Mouse (Mus musculus): ENCODE data around the gene Naa15. TPM values are rescaled to one million over a fixed set of nuclear protein-coding genes. Genes with fewer than 3 reads are reported as not detected.
A peak's percentile ranks its signal among the peaks of the same experiment; 100 is the strongest.

Gene Naa15
- polyA plus RNA-seq, 1 experiment from 2014 or later = 41.5 TPM

- H3K4me1 ChIP-seq (ENCODE audit: control insufficient read depth, insufficient read depth, low read length) = peaks cover 20% of the 10 kb centered on the region
- H3K27ac ChIP-seq (replicated peaks; ENCODE audit: low read depth, low read length) = no peak overlapping the region
- H3K4me2 ChIP-seq (ENCODE audit: low read length) = no peak overlapping the region
- no peak overlapping the region for H3K4me3 ChIP-seq (replicated peaks; ENCODE audit: low read depth, low read length)
- H3K36me3 ChIP-seq (ENCODE audit: control insufficient read depth, insufficient read depth, low read length) = no peaks in the 10 kb centered on the region
- 89% methylated on average over 7 of the region's 7 CpGs for WGBS
- no peak overlapping the region for H3K9ac ChIP-seq (replicated peaks; ENCODE audit: low read length)
- DNase-seq (no peak), ATAC-seq (ENCODE audit: low FRiP score, low TSS enrichment) (no peak)
- H3K9me3 ChIP-seq (ENCODE audit: control insufficient read depth, low read length) = no peaks in the 10 kb centered on the region
- H3K27me3 ChIP-seq (ENCODE audit: control insufficient read depth, insufficient read depth, low read length) = no peaks in the 10 kb centered on the region
Observed at GRCm38 (mm10) chr3:51412457-51412856, 2.5 kb upstream of the Naa15 start.

- ATAC-seq (ENCODE audit: low FRiP score, low TSS enrichment) (no peak), DNase-seq (no peak)
- Histone ChIP-seq H3K4me3 (replicated peaks; ENCODE audit: low read depth, low read length) (no peak overlapping the region), H3K4me2 (ENCODE audit: low read length) (no peak overlapping the region), H3K27ac (replicated peaks; ENCODE audit: low read depth, low read length) (no peak overlapping the region), H3K9me3 (ENCODE audit: control insufficient read depth, low read length) (no peaks in the 10 kb centered on the region), H3K27me3 (ENCODE audit: control insufficient read depth, insufficient read depth, low read length) (no peaks in the 10 kb centered on the region), H3K4me1 (ENCODE audit: control insufficient read depth, insufficient read depth, low read length) (peaks cover 19% of the 10 kb centered on the region), H3K36me3 (ENCODE audit: control insufficient read depth, insufficient read depth, low read length) (no peaks in the 10 kb centered on the region), H3K9ac (replicated peaks; ENCODE audit: low read length) (no peak overlapping the region)
- 91% methylated on average over 1 of the region's 1 CpGs for WGBS
Observed at GRCm38 (mm10) chr3:51413276-51413675, 1.7 kb upstream of the Naa15 start.

- under 1% methylated on average over 29 of the region's 30 CpGs for WGBS
- H3K4me2 ChIP-seq (ENCODE audit: low read length) = peak overlapping the region; percentile 85
- ATAC-seq (ENCODE audit: low FRiP score, low TSS enrichment) = no peak
- no peaks in the 10 kb centered on the region for H3K36me3 ChIP-seq (ENCODE audit: control insufficient read depth, insufficient read depth, low read length)
- peak overlapping the region; percentile 89 for H3K9ac ChIP-seq (replicated peaks; ENCODE audit: low read length)
- peak overlapping the region; percentile 93 for H3K4me3 ChIP-seq (replicated peaks; ENCODE audit: low read depth, low read length)
- H3K9me3 ChIP-seq (ENCODE audit: control insufficient read depth, low read length) = no peaks in the 10 kb centered on the region
- DNase-seq = no peak
- H3K4me1 ChIP-seq (ENCODE audit: control insufficient read depth, insufficient read depth, low read length) = peaks cover 27% of the 10 kb centered on the region
- peak overlapping the region; percentile 92 for H3K27ac ChIP-seq (replicated peaks; ENCODE audit: low read depth, low read length)
- no peaks in the 10 kb centered on the region for H3K27me3 ChIP-seq (ENCODE audit: control insufficient read depth, insufficient read depth, low read length)
Observed at GRCm38 (mm10) chr3:51416073-51416363, 1.1 kb downstream of the Naa15 start.

- peak; percentile 66 for ATAC-seq (ENCODE audit: low FRiP score, low TSS enrichment)
- peak; percentile 52 for DNase-seq
- Histone ChIP-seq H3K9me3 (ENCODE audit: control insufficient read depth, low read length) (no peaks in the 10 kb centered on the region), H3K9ac (replicated peaks; ENCODE audit: low read length) (peak overlapping the region; percentile 89), H3K36me3 (ENCODE audit: control insufficient read depth, insufficient read depth, low read length) (no peaks in the 10 kb centered on the region), H3K4me2 (ENCODE audit: low read length) (peak overlapping the region; percentile 85), H3K27me3 (ENCODE audit: control insufficient read depth, insufficient read depth, low read length) (no peaks in the 10 kb centered on the region), H3K4me3 (replicated peaks; ENCODE audit: low read depth, low read length) (peak overlapping the region; percentile 93), H3K27ac (replicated peaks; ENCODE audit: low read depth, low read length) (peak overlapping the region; percentile 92), H3K4me1 (ENCODE audit: control insufficient read depth, insufficient read depth, low read length) (peaks cover 27% of the 10 kb centered on the region)
- under 1% methylated on average over 65 of the region's 68 CpGs for WGBS
Observed at GRCm38 (mm10) chr3:51416364-51417134, 1.6 kb downstream of the Naa15 start.

GRCm38 (mm10) chr3:51417135-51417458, 2.1 kb downstream of the Naa15 start:
- ATAC-seq (ENCODE audit: low FRiP score, low TSS enrichment) (no peak), DNase-seq (no peak)
- Histone ChIP-seq H3K4me3 (replicated peaks; ENCODE audit: low read depth, low read length) (peak overlapping the region; percentile 93), H3K9ac (replicated peaks; ENCODE audit: low read length) (peak overlapping the region; percentile 89), H3K4me1 (ENCODE audit: control insufficient read depth, insufficient read depth, low read length) (peaks cover 27% of the 10 kb centered on the region), H3K4me2 (ENCODE audit: low read length) (peak overlapping the region; percentile 85), H3K27me3 (ENCODE audit: control insufficient read depth, insufficient read depth, low read length) (no peaks in the 10 kb centered on the region), H3K27ac (replicated peaks; ENCODE audit: low read depth, low read length) (no peak overlapping the region), H3K36me3 (ENCODE audit: control insufficient read depth, insufficient read depth, low read length) (no peaks in the 10 kb centered on the region), H3K9me3 (ENCODE audit: control insufficient read depth, low read length) (no peaks in the 10 kb centered on the region)
- 10% methylated on average over 8 of the region's 8 CpGs for WGBS

GRCm38 (mm10) chr3:51417485-51417884, 2.5 kb downstream of the Naa15 start:
- Histone ChIP-seq H3K9me3 (ENCODE audit: control insufficient read depth, low read length) (no peaks in the 10 kb centered on the region), H3K27me3 (ENCODE audit: control insufficient read depth, insufficient read depth, low read length) (no peaks in the 10 kb centered on the region), H3K27ac (replicated peaks; ENCODE audit: low read depth, low read length) (no peak overlapping the region), H3K4me1 (ENCODE audit: control insufficient read depth, insufficient read depth, low read length) (peaks cover 27% of the 10 kb centered on the region), H3K4me2 (ENCODE audit: low read length) (peak overlapping the region; percentile 85), H3K4me3 (replicated peaks; ENCODE audit: low read depth, low read length) (peak overlapping the region; percentile 93), H3K9ac (replicated peaks; ENCODE audit: low read length) (no peak overlapping the region; the same call in 1 of the 2 replicates), H3K36me3 (ENCODE audit: control insufficient read depth, insufficient read depth, low read length) (no peaks in the 10 kb centered on the region)
- ATAC-seq (ENCODE audit: low FRiP score, low TSS enrichment) (no peak), DNase-seq (no peak)
- WGBS = 53% methylated on average over 2 of the region's 2 CpGs

GRCm38 (mm10) chr3:51417966-51418365, 3.0 kb downstream of the Naa15 start:
- Histone ChIP-seq H3K4me3 (replicated peaks; ENCODE audit: low read depth, low read length) (peak overlapping the region; percentile 93), H3K4me2 (ENCODE audit: low read length) (peak overlapping the region; percentile 85), H3K36me3 (ENCODE audit: control insufficient read depth, insufficient read depth, low read length) (no peaks in the 10 kb centered on the region), H3K9me3 (ENCODE audit: control insufficient read depth, low read length) (no peaks in the 10 kb centered on the region), H3K27me3 (ENCODE audit: control insufficient read depth, insufficient read depth, low read length) (no peaks in the 10 kb centered on the region), H3K27ac (replicated peaks; ENCODE audit: low read depth, low read length) (no peak overlapping the region), H3K4me1 (ENCODE audit: control insufficient read depth, insufficient read depth, low read length) (peaks cover 27% of the 10 kb centered on the region), H3K9ac (replicated peaks; ENCODE audit: low read length) (no peak overlapping the region)
- ATAC-seq (ENCODE audit: low FRiP score, low TSS enrichment) (no peak), DNase-seq (no peak)
- WGBS = 70% methylated on average over 2 of the region's 2 CpGs

GRCm38 (mm10) chr3:51421921-51422320, 7.0 kb downstream of the Naa15 start:
- ATAC-seq (ENCODE audit: low FRiP score, low TSS enrichment) (no peak), DNase-seq (no peak)
- peaks cover 20% of the 10 kb centered on the region for H3K4me1 ChIP-seq (ENCODE audit: control insufficient read depth, insufficient read depth, low read length)
- WGBS = 91% methylated on average over 3 of the region's 3 CpGs
- H3K4me2 ChIP-seq (ENCODE audit: low read length) = no peak overlapping the region
- H3K27ac ChIP-seq (replicated peaks; ENCODE audit: low read depth, low read length) = no peak overlapping the region
- no peaks in the 10 kb centered on the region for H3K36me3 ChIP-seq (ENCODE audit: control insufficient read depth, insufficient read depth, low read length)
- H3K9ac ChIP-seq (replicated peaks; ENCODE audit: low read length) = no peak overlapping the region
- no peaks in the 10 kb centered on the region for H3K27me3 ChIP-seq (ENCODE audit: control insufficient read depth, insufficient read depth, low read length)
- H3K9me3 ChIP-seq (ENCODE audit: control insufficient read depth, low read length) = no peaks in the 10 kb centered on the region
- no peak overlapping the region for H3K4me3 ChIP-seq (replicated peaks; ENCODE audit: low read depth, low read length)

- Histone ChIP-seq H3K27me3 (ENCODE audit: control insufficient read depth, insufficient read depth, low read length) (no peaks in the 10 kb centered on the region), H3K9ac (replicated peaks; ENCODE audit: low read length) (no peak overlapping the region), H3K36me3 (ENCODE audit: control insufficient read depth, insufficient read depth, low read length) (no peaks in the 10 kb centered on the region), H3K9me3 (ENCODE audit: control insufficient read depth, low read length) (no peaks in the 10 kb centered on the region), H3K4me3 (replicated peaks; ENCODE audit: low read depth, low read length) (no peak overlapping the region), H3K27ac (replicated peaks; ENCODE audit: low read depth, low read length) (no peak overlapping the region), H3K4me2 (ENCODE audit: low read length) (no peak overlapping the region), H3K4me1 (ENCODE audit: control insufficient read depth, insufficient read depth, low read length) (no peaks in the 10 kb centered on the region)
- no peak for ATAC-seq (ENCODE audit: low FRiP score, low TSS enrichment)
- no peak for DNase-seq
Observed at GRCm38 (mm10) chr3:51425394-51425793, 10.4 kb downstream of the Naa15 start.
